Mouse (Mus musculus) adrenal gland, postnatal 4 days (tissue): Measurements from ENCODE around the gene Ptprj. TPM values are rescaled to one million over a fixed set of nuclear protein-coding genes. Genes with fewer than 3 reads are reported as not detected.
"Not testable (repeated sequence)": the region's sequence is repeated elsewhere in the genome, so short reads cannot be mapped to it uniquely, and the experiment has no call there.

Experiments used
- DNase-seq, 2 experiments: peaks; one replicate each; pipeline ENCODE4 v3.0.0; 2021 to 2022; ENCODE audit warnings: low spot score in 2 of 2, mixed read lengths in 2 of 2
- total RNA-seq, 2 experiments: library from RNA; stranded (reverse); gene quantifications; 2 replicates each; pipeline ENCODE4 v1.2.3; 2021

Gene Ptprj
- total RNA-seq, 2 experiments from 2014 or later, result 31.3 to 32.4 TPM

GRCm38 (mm10) chr2:90577451-90578279, 2.8 kb downstream of the Ptprj start:
- DNase-seq, result no peak

GRCm38 (mm10) chr2:90576936-90577335, 3.5 kb downstream of the Ptprj start:
- no peak for DNase-seq

DNA sequence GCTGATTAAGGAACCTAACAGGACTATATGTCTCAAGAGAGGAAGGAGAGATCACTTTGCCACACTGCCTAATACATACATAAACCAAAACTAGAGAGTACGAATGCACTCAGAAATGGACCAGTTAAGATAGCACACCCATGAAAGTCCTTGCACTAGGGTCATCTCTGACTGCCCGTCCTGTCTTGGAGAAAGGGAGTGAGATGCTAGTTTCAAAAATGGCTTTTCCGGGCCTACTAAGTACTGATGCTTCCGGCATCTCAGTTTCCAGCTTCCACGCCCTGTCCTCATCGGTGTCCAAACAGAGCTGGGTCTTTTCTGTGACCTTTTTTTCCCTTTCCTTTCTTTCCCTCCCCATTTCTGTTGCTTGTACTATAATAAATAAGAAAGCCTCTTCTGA, 4.0 kb downstream of the Ptprj start:
- no peak for DNase-seq

DNA sequence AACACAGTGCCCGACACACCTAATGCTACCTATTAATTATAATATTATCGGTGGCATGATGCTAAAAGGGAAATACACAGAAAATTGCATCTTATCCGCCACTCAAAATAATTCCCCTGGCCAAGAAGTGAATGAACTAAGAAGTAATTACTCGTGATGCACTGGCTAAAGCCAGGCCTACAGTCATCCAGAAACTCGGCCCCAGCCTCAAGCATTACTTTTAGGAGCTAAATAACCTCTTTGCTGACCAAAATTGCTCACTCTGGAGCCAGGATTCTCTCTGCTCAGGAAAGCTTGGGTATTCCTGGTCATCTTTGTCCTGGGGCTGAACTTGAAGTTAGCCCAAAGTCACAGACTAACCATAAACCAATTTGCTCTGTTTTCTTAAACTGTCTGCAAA, 4.7 kb downstream of the Ptprj start:
- no peak for DNase-seq

DNA sequence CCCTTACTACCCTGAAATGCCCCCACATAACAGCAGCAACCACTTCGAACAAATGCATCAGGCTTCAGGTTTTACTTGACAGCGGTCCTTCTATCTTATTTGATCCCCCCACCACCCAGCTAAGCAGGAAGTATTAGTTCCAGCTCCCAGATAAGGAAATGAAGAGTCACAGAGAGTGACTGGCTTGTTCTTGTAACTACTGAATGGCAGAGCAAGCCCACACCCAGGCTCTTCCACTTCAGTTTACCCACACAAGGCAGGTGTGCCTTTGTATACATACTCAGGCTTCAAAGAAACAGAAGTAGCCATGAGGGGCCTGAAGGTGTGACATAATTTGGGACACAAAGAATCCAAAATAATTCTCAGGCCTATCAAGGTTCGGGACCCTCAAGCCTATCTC, 5.3 kb downstream of the Ptprj start:
- no peak for DNase-seq

DNA sequence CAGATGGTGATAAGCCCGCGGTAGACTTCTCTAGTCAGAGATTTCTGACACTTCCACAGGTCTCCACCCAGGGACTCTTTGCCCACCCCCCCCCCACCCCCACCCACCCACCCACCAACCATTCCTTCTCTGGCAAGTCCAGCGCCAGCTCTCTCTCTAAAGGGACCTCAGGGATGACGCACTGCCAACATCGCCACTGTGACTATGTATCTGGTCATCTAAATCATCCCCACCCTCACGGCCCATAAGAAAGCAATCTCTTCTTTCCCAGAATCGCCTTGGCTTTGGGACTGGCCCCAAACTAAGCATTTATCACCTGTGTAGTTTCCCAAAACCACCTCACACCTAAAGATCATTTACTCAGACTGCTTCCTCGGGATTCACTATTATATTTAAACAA, 5.9 kb downstream of the Ptprj start:
- no peak for DNase-seq

DNA sequence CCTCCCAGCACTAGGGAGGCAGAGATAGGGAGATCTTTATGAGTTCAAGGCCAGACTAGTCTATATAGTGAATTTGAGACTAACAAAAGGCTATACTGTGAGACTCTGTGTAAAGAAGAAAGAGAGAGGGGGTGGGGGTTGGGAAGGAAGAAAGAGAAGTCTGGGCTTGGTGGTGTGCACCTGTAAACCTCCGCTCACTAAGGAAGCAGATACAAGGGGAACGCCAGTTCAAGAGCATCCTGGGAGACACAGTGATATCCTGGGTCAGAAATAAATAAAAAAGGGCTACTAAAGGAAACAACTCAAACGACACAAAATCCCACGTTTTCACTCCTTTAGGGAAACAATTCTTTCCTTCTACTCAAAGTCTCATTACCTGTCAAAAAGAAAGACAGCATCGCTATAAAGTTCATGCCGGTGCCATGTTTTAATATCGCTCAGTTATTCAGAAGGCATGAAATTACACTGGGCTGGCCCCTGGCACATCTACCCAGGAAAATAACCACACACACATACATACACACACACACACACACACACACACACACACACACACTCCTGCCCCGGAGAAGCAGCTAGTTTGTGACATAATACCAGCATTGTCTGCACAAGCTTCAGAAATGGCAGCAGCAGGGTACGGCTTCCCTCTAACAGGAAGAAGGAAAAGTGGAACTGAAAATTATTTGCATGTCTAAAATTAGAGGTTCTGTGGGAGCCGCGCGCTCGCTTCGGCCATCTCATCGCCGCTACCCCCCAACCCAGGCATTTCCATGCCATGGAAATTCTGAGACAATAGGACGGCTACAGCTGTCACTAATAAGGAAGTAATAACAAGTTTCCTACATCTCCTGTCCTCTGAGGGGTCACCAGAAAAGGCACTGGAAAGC, 6.6 kb downstream of the Ptprj start:
- DNase-seq, result no peak

DNA sequence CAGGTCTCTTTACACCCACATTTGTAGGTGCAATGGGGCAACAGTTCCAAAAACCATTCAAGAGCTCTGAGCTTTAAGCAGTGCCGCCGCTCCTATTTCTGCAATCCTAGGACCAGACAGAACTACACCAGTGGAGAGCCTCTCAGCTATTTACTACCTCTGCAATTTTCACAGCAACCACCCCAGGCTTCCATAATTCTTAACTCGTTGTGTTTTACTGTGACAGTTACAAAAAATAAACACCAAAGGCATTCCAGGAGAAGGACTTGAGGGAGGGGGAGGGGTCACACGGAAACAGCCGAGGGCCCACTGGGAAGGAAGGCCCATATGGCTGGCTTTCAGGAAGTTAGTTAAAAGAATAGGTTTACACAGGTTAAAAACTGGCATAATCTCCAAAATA, 8.3 kb downstream of the Ptprj start:
- DNase-seq, result no peak

DNA sequence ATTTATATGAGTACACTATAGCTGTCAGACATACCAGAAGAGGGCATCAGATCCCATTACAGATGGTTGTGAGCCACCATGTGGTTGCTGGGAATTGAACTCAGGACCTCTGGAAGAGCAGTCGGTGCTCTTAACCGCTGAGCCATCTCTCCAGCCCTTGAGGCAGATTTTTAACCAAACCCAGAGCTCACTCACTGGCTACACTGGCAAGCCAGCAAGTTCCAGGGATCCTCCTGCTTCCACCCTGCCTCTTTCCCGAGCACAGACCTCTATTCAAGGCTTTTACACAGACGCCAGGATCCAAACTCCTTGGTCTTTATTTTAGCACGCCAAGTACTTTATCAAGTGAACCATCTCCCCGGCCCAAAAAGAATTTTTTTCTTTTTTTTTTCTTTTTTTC, 9.0 kb downstream of the Ptprj start:
- not testable (repeated sequence) for DNase-seq

DNA sequence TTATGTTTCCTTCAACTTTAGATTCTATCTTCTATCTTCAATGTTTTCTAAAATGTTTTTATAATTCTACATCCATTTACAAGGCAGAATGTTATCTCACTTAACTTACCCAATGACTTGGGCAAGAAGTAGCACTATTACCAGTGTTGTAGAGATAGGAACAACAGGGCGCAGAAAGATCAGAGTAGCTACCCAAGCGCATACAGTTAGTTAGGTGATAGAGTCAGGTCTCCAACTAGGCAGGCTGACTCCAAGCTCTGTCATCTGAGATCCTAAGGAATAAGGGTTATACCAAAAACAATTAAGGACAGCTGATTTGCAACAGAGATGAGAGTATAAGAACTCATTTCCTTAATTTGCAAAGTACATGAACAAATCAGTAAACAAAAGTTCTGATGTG, 9.6 kb downstream of the Ptprj start:
- no peak for DNase-seq

DNA sequence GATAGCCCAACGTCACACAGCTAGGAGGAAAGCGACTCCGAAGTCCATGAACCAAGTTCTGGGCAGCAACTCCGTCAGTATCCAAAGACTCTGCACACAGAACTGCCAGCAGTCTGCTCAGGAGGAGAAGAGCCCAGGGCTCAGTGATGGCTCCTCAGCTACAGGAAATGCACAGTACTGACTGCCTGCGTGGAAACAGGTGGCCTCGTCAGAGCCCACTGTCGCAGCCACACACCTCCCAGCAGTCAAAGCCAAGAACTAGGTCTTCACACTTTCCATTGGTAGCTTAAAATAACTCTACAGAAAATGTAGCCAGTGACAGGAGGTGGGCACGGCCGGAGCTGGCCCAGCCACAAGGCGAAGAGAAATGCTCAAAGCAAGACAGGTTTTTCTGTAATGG, 10.2 kb downstream of the Ptprj start:
- DNase-seq, result no peak

DNA sequence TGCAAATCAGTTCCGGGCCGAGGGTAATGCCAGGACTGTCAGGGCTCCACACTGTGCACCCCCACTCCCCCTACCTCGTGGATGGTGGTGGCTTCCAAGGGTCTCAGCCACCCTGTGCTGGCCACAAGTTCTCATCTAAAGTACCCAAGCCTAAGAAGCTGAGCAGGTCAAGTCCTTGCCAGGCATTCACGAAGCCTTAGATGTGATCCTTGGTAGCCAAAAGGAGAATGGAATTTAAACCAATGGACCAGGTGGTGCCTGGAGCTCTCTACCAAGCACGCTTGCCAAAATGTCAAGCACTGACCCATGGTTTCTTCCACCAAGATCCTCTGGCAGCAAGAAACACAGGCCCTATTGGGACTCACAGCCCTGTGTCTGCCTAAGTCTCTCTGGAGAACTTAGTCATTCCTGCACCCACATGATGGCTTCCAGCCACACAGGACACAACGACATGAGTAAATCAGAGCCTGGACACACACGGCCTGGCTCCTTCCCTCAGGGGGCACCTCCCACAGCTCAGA, 11.4 kb downstream of the Ptprj start:
- DNase-seq, result no peak

- no peak for DNase-seq
Measured at GRCm38 (mm10) chr2:90568091-90568490, 12.4 kb downstream of the Ptprj start.

- DNase-seq, result no peak
Measured at GRCm38 (mm10) chr2:90566773-90567528, 13.5 kb downstream of the Ptprj start.

- no peak for DNase-seq
Measured at GRCm38 (mm10) chr2:90566046-90566445, 14.4 kb downstream of the Ptprj start.

GRCm38 (mm10) chr2:90565192-90565929, 15.1 kb downstream of the Ptprj start:
- no peak for DNase-seq

DNA sequence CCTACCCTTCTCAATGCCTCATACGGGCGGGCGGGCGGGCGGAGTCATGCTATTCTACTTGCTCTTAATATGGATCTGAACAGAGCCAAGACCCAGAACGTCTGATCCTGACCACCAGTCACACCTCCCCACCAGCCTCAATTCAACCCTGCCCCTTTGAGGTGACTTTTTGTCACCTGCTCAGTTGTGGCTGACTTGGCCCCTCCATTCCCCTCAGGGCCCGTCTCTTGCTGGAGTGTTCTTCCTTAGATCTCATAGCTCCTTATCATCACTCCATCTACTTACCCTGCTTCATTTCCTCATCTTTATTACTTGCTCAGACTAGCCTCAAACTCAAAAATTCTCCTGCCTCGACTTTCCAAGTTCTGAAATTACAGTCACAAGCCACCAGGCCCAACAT, 15.9 kb downstream of the Ptprj start:
- DNase-seq, result no peak

DNA sequence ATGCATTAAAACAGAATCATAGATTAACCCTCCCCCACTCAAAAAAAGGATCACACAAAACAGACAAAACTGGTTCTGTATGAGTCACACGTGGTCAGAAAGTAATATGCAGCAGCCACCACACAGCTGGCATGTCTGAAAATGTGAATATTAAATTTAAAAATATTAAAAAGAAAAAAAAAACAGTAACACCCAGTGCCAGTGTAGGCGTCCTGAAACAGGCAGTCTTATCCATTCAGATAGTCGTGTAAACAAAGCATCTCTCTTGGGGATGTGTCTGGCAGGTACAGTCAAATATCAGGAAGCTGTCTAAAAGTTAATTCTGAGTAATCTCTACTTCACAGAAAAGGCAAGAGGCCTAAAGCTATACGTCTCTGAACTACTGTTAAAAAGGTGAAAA, 17.3 kb downstream of the Ptprj start:
- DNase-seq, result no peak

DNA sequence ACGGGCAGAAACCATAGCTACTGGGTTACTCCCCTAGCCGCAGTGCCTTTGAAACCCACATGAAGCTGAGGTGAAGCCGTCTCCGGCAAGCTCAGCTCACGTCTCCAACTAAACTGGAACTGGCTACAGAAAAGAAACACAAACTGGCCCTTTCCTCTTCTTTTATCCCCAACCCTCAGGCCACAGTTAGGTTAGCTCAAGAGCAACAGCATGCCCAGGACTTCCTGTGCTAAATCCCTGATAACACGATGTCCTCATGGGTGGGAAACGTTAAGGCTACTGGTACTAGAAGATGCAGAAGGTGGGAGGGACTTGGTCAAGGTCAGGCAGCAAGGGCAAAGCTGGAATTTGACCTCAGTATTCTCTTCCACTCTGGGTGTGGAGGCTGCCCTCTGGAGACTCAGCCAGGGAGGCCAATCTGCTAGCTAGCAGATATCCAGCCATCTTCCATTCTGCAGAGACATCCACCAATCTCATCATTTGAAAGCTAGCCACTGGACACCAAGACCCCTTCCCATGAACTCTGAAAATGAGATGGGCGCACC, 18.2 kb downstream of the Ptprj start:
- DNase-seq, result no peak

DNA sequence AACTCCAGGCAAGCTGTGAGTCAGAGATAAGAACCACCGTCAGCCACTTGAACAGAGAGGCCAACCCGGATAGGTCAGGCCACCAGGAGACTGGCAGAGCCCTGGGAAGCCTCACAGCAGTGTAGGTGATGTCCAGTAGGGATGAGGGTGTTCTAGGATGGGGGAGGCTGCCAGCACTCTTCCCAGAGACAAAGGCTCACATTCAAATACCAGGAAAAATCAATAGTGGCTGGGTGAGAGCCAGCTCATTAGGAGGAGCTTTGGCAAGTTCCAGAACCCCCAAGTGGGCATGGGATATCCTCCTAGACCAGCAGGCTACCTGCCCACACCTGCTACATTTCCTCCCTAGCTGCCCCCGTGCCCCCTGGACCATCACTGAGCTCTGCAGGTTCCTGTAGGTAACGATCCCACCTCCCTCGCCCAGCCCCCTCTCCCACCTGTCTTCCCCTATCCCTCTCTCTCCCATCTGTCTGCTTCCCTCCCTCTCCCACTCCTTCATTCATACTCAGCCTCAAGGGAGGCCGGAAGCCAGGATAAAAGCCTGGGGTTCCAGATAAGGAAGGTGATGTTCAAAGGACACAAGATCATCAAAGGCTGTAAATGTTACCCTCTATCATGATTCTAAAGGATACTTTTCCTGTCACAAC, 20.1 kb downstream of the Ptprj start:
- no peak for DNase-seq
